Mouse (Mus musculus): ENCODE results near the gene Fam83f.

DNA sequence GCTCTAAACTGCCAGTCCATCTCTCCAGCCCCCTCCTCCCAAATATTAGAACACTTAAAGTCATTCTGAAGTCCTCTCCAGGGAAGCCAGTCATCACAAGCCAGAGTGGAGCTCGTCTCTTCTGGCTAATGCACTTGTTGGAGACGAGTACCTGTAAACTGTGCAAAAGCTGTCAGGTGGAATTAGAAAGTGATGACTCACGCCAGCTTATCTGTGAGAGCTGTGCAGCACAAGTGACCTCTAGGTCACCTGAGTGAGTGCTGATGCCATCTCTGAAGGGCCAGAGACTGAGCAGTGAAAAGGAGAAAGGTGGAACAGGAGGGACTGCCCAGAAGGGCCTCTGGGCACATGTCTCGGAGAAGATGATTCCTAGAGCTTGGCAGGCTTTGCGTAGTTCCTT is 48.6 kb downstream of the Fam83f start:
- TF ChIP-seq CTCF (IDR thresholded peaks at IDR 0.05; ENCODE audit: low read depth) (no peak), EP300 (IDR thresholded peaks at IDR 0.05; ENCODE audit: low read depth) (no peak)
